Mouse (Mus musculus): ENCODE measurements at regions not wholly inside any gene's neighbourhood (a gene's known extent, or its start where the extent isn't known, plus 50 kb on each side); places are given as distances from the start of the nearest gene placed in this dataset.

GRCm38 (mm10) chr1:194565574-194565973 is 52.4 kb upstream of the Plxna2 start:
- Histone ChIP-seq H3K4me3 (ENCODE audit: extremely low read depth, insufficient read depth, insufficient read length) (no peak overlapping the region), H3K27me3 (ENCODE audit: control insufficient read depth, insufficient read depth, low read length) (no peaks in the 10 kb centered on the region), H3K36me3 (ENCODE audit: control insufficient read depth, insufficient read depth, low read length) (no peaks in the 10 kb centered on the region), H3K27ac (ENCODE audit: insufficient read depth, low read length) (no peak overlapping the region), H3K4me1 (ENCODE audit: control insufficient read depth, insufficient read depth, insufficient read length) (no peaks in the 10 kb centered on the region)
- DNase-seq (ENCODE audit: low read depth in 1 of 2, low spot score in 2 of 2) = no peak
- no peak for TF ChIP-seq POLR2A (IDR thresholded peaks at IDR 0.05; ENCODE audit: low read depth, low read length)
- no peak for TF ChIP-seq CTCF (IDR thresholded peaks at IDR 0.05; ENCODE audit: extremely low read depth, insufficient read depth, insufficient read length, insufficient replicate concordance)
- WGBS = 80% methylated on average over 1 of the region's 1 CpGs

- 68% methylated on average over 2 of the region's 2 CpGs for WGBS
- TF ChIP-seq POLR2A (IDR thresholded peaks at IDR 0.05; ENCODE audit: low read depth, low read length) = no peak
- no peak for TF ChIP-seq CTCF (IDR thresholded peaks at IDR 0.05; ENCODE audit: extremely low read depth, insufficient read depth, insufficient read length, insufficient replicate concordance)
- H3K36me3 ChIP-seq (ENCODE audit: control insufficient read depth, insufficient read depth, low read length) = no peaks in the 10 kb centered on the region
- no peaks in the 10 kb centered on the region for H3K27me3 ChIP-seq (ENCODE audit: control insufficient read depth, insufficient read depth, low read length)
- DNase-seq (ENCODE audit: low read depth in 1 of 2, low spot score in 2 of 2) = no peak
- H3K4me3 ChIP-seq (ENCODE audit: extremely low read depth, insufficient read depth, insufficient read length) = no peak overlapping the region
- H3K27ac ChIP-seq (ENCODE audit: insufficient read depth, low read length) = no peak overlapping the region
- H3K4me1 ChIP-seq (ENCODE audit: control insufficient read depth, insufficient read depth, insufficient read length) = no peaks in the 10 kb centered on the region
These were observed 54.1 kb upstream of the Plxna2 start for GRCm38 (mm10) chr1:194563946-194564345.

GRCm38 (mm10) chr1:194561098-194561497 is 56.9 kb upstream of the Plxna2 start:
- H3K27ac ChIP-seq (ENCODE audit: insufficient read depth, low read length) = no peak overlapping the region
- H3K4me1 ChIP-seq (ENCODE audit: control insufficient read depth, insufficient read depth, insufficient read length) = no peaks in the 10 kb centered on the region
- no peak overlapping the region for H3K4me3 ChIP-seq (ENCODE audit: extremely low read depth, insufficient read depth, insufficient read length)
- WGBS = 62% methylated on average over 1 of the region's 1 CpGs
- DNase-seq (ENCODE audit: low read depth in 1 of 2, low spot score in 2 of 2) = no peak
- TF ChIP-seq POLR2A (IDR thresholded peaks at IDR 0.05; ENCODE audit: low read depth, low read length) (no peak), CTCF (IDR thresholded peaks at IDR 0.05; ENCODE audit: extremely low read depth, insufficient read depth, insufficient read length, insufficient replicate concordance) (no peak)
- no peaks in the 10 kb centered on the region for H3K27me3 ChIP-seq (ENCODE audit: control insufficient read depth, insufficient read depth, low read length)
- H3K36me3 ChIP-seq (ENCODE audit: control insufficient read depth, insufficient read depth, low read length) = no peaks in the 10 kb centered on the region

GRCm38 (mm10) chr1:194548661-194549060 is 69.4 kb upstream of the Plxna2 start:
- no peak overlapping the region for H3K27ac ChIP-seq (ENCODE audit: insufficient read depth, low read length)
- no peak for TF ChIP-seq CTCF (IDR thresholded peaks at IDR 0.05; ENCODE audit: extremely low read depth, insufficient read depth, insufficient read length, insufficient replicate concordance)
- no peak for TF ChIP-seq POLR2A (IDR thresholded peaks at IDR 0.05; ENCODE audit: low read depth, low read length)
- H3K36me3 ChIP-seq (ENCODE audit: control insufficient read depth, insufficient read depth, low read length) = no peaks in the 10 kb centered on the region
- no peaks in the 10 kb centered on the region for H3K27me3 ChIP-seq (ENCODE audit: control insufficient read depth, insufficient read depth, low read length)
- H3K4me1 ChIP-seq (ENCODE audit: control insufficient read depth, insufficient read depth, insufficient read length) = no peaks in the 10 kb centered on the region
- H3K4me3 ChIP-seq (ENCODE audit: extremely low read depth, insufficient read depth, insufficient read length) = no peak overlapping the region
- DNase-seq (ENCODE audit: low read depth in 1 of 2, low spot score in 2 of 2) = no peak

GRCm38 (mm10) chr1:194548243-194548642 is 69.8 kb upstream of the Plxna2 start:
- WGBS = 90% methylated on average over 1 of the region's 1 CpGs
- no peaks in the 10 kb centered on the region for H3K27me3 ChIP-seq (ENCODE audit: control insufficient read depth, insufficient read depth, low read length)
- H3K4me1 ChIP-seq (ENCODE audit: control insufficient read depth, insufficient read depth, insufficient read length) = no peaks in the 10 kb centered on the region
- H3K4me3 ChIP-seq (ENCODE audit: extremely low read depth, insufficient read depth, insufficient read length) = no peak overlapping the region
- no peak for TF ChIP-seq CTCF (IDR thresholded peaks at IDR 0.05; ENCODE audit: extremely low read depth, insufficient read depth, insufficient read length, insufficient replicate concordance)
- no peak for TF ChIP-seq POLR2A (IDR thresholded peaks at IDR 0.05; ENCODE audit: low read depth, low read length)
- no peak for DNase-seq (ENCODE audit: low read depth in 1 of 2, low spot score in 2 of 2)
- H3K36me3 ChIP-seq (ENCODE audit: control insufficient read depth, insufficient read depth, low read length) = no peaks in the 10 kb centered on the region
- no peak overlapping the region for H3K27ac ChIP-seq (ENCODE audit: insufficient read depth, low read length)

- H3K4me1 ChIP-seq (ENCODE audit: control insufficient read depth, insufficient read depth, insufficient read length) = no peaks in the 10 kb centered on the region
- no peak overlapping the region for H3K4me3 ChIP-seq (ENCODE audit: extremely low read depth, insufficient read depth, insufficient read length)
- no peak overlapping the region for H3K27ac ChIP-seq (ENCODE audit: insufficient read depth, low read length)
- no peaks in the 10 kb centered on the region for H3K27me3 ChIP-seq (ENCODE audit: control insufficient read depth, insufficient read depth, low read length)
- DNase-seq (ENCODE audit: low read depth in 1 of 2, low spot score in 2 of 2) = no peak
- TF ChIP-seq CTCF (IDR thresholded peaks at IDR 0.05; ENCODE audit: extremely low read depth, insufficient read depth, insufficient read length, insufficient replicate concordance) = no peak
- no peak for TF ChIP-seq POLR2A (IDR thresholded peaks at IDR 0.05; ENCODE audit: low read depth, low read length)
- 82% methylated on average over 2 of the region's 2 CpGs for WGBS
- H3K36me3 ChIP-seq (ENCODE audit: control insufficient read depth, insufficient read depth, low read length) = no peaks in the 10 kb centered on the region
These were observed 77.1 kb upstream of the Plxna2 start for GRCm38 (mm10) chr1:194540923-194541322.

- no peaks in the 10 kb centered on the region for H3K36me3 ChIP-seq (ENCODE audit: control insufficient read depth, insufficient read depth, low read length)
- WGBS = 80% methylated on average over 2 of the region's 2 CpGs
- no peak overlapping the region for H3K27ac ChIP-seq (ENCODE audit: insufficient read depth, low read length)
- no peak for DNase-seq (ENCODE audit: low read depth in 1 of 2, low spot score in 2 of 2)
- no peak overlapping the region for H3K4me3 ChIP-seq (ENCODE audit: extremely low read depth, insufficient read depth, insufficient read length)
- H3K27me3 ChIP-seq (ENCODE audit: control insufficient read depth, insufficient read depth, low read length) = no peaks in the 10 kb centered on the region
- TF ChIP-seq CTCF (IDR thresholded peaks at IDR 0.05; ENCODE audit: extremely low read depth, insufficient read depth, insufficient read length, insufficient replicate concordance) (no peak), POLR2A (IDR thresholded peaks at IDR 0.05; ENCODE audit: low read depth, low read length) (no peak)
- H3K4me1 ChIP-seq (ENCODE audit: control insufficient read depth, insufficient read depth, insufficient read length) = no peaks in the 10 kb centered on the region
These were observed 90.5 kb upstream of the Plxna2 start for GRCm38 (mm10) chr1:194527342-194528165.
